Mouse (Mus musculus) layer of hippocampus, postnatal 10 days (tissue): ENCODE results near the gene Dcst2. TPM values are rescaled to one million over a fixed set of nuclear protein-coding genes. Genes with fewer than 3 reads are reported as not detected.

ENCODE experiments used
- DNase-seq, 2 experiments: peaks; one replicate each; pipeline ENCODE4 v3.0.0; 2021; ENCODE audit warnings: low spot score in 2 of 2
- total RNA-seq, 2 experiments: library from RNA; stranded (reverse); gene quantifications; 2 replicates each; pipeline ENCODE4 v1.2.3; 2021

Dcst2 gene
- total RNA-seq, 2 experiments from 2014 or later: 0.51 to 0.71 TPM

DNA sequence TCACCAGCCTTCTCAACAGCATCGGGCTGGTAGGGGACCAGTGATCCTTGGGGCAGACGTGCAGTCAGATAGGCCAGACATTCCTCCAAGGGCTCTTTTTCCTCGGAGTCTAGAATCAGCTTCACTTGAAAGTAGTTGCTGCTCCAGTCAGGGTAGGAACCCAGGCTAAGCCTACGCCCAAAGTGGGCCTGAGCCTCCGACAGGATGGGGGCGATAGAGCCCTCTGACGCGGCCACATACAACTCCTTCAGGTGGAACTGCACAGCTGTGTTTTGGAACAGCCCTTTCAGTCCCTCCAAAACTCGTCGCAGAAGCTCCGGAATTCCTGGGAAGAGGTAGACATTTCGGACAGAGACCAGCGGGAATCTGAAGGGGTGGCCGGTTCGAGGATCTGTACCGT lies 46.7 kb downstream of the Dcst2 start:
- no peak for DNase-seq

DNA sequence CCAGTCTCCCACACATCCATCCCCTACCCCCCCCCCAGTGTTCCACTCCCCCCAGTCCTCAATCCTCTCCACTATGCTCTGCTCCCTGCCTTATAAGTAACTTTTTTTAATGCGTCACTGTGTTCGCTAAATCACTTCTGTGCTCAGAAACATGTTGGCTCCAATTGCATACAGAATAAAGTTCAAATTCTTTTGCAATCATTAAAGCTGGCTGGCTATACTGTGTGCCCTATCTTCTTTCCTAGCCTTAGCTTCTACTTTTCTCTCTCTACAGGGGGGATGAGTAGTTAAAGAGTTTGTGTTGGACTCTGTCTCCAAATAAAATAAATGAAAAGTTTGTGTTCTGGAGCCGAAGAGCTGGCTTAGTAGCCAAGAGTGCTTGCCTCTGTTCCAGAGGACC lies 47.9 kb downstream of the Dcst2 start:
- no peak for DNase-seq

DNA sequence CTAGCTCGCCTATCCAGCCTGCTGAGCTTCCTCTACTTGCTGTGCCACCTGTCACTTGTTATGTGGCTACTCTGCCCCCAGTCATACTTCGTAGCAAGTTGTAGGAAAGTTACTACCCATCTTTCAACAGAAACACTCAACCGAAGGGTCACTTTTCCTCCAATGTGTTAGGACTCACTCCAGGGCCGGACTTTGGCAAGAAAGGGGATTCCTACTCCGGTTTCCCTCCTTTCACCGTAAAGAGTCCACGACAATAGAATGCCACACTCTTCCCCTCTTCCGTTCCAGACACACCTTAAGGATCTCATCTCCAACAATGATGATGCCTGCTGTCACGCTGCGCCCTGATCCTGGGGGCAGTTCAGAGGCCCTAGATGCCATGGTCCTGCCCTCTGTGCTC lies 49.1 kb downstream of the Dcst2 start:
- DNase-seq: no peak

DNA sequence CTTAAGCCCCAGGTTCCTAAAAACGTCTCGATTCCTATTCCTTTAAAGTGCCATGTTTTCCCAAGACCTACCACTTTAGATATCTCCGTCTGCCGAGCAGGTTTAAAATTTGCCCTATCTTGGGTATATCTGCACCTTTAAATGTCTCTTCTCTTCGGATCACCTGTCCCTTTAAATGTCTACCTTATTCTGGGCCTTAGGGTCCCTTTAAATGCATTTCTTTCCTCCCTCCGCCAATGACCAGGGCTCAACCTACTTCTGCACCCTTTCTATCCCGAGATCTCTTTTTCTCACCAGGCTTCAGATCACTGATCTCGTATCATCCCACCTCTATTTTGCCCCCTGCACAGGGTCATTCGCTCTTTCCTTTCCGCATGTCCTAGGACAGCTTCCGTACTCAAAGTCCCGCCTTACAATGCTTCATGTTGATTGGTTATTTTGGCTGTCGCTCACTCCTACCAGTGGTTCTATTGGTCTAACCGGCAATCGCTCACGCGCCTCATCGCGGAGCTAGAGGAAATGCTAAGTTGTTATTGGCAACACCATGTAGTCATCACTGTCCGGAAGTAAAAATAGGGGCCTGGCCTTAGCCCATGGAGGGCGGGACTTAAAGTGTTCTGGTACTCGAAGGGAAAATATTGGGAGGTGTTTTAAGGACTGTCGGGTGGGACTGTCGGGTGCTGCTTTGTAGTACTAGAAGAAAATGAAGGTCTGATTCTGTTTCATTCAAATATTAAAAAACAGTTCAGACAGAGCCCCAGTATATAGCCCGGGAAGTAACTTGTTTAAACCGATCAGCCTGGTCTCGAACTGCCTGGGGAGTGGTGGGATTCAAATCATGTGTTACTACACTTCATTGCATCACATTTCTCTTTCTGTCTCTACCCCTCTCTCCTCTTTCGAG lies 50.0 kb downstream of the Dcst2 start, which contains the start of gene Flad1:
TSS of gene Flad1 (minus strand) at position 381 of the 904 bp plus-strand sequence.
- DNase-seq: peak; percentile 100

DNA sequence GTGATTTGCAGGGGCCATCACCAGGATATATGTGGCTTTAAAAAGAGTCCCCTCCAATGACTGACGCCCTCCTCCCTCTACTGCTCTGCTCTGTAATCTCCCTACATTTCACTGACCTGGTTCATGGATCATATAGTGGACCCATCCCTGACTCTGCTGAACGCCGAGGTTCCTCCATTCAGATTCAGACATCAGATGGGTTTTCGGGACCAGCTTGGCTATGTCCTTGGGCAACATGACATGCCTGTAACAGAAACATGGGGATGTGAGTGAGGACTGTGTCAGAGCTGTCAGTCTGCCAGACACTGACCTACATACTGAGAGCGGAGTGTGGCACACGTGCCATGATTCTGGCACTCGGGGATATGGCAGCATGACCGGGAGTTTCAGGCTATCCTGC lies 54.4 kb downstream of the Dcst2 start:
- no peak for DNase-seq

DNA sequence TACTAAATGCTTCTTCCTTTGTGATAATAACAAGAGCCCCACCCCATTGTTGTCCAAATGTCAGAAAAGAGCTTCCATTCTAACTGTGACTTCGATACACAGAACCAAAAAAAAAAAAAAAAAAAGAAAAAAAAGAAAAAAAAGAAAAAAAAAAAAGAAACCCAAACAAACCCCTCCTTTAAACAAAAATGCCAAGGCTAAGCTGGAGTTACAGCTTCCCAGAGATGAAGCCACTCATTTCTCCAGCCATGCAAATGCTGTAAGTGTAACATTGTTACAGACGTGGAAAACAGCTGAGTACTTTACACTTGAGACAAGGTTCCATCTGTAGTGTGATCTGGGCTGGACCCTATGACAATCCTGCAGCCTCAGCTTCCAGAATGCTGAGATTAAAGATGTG lies 55.4 kb downstream of the Dcst2 start:
- no peak for DNase-seq

DNA sequence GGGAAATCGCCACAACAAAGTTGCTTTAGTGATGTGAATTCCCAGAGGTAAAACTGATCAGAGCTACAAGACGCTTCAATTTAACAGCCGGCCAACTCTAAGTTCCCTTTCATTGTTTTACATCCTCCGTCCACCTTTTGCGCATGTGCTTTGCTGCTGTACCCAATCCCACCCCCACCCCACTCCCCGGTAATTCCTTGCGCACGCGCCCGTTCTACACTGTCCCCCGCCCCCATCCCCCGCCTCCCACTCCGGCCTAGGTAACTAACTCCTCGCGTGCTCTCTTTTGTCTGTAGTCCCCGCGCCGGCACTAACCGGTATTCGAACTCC lies 56.0 kb downstream of the Dcst2 start:
- DNase-seq: no peak

DNA sequence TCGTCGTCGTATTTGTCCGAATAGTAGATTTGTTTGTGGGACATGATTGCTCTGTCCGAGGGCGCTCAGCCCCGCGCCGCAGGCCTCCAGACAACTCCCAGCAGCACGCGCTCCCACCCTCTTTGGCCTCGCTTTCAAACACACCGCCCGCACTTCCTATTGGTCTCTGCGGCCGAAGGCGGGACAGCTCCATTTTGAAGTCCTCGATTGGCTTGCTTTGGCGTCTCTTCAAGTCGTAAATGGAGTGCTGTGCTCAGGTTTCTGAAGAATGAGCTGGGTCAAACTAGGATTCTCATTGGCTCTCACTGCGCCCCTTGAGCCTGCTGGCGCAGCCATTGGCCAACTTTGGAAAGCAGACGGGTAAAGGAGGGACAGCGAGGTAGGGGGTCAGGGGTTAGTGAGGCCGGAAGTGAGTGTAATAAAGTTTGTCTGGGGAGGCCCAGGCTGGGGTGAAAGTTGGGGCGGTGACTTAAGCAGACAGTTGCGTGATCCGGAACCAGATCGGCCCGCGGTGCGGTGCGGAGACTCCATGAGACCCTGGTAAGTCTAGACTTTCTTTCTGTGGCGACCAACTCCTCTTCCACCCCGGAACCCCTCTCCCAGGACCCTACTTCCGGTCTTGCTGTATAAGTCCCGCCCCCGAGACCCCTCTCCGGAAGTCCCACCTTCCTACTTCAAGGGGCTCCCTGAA lies 56.5 kb downstream of the Dcst2 start, which contains the start of the genes Cks1b and Shc1:
TSS of gene Cks1b (minus strand) at position 214 of the 691 bp plus-strand sequence.
TSS of gene Shc1 (plus strand) at position 274 of the 691 bp plus-strand sequence.
- DNase-seq: peak; percentile 90 to 92

DNA sequence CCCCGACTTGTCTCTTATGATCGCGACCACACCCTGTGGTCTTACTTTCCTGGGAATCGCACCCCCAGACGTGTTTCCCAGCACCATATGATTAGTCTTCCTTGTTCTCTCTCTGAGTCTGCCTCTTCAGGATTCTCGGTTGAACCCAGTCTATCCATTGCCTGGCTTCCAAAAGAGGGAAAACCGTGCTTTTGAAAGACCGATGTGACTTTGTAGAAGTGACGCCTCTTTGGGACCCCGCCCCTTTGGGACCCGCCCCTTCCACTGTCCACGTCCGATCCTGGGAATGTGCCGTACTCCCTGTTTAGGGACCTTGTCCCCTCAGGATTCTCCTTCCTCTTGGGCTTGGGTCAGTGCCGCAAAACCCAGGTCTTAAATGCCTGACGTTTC lies 57.1 kb downstream of the Dcst2 start:
- no peak for DNase-seq

DNA sequence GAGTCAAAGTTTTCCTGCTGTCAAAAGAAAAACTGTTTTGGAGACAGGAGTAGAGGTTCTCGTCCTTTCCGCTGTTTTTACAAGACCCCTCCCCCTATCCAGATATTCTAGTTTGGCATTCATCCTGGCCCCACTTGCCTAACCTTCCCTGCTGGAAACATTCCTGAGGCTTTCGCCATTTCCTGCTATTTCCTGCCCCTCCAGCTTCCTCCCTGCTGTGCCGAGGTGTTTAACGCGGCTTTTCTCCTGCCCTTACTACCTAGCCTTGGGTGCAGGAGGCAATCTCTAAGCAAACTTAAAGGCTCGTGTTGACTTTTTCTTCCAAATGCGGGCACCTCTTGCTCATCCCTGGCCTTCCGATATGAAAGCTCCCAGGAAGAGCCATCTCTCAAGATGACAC lies 57.8 kb downstream of the Dcst2 start:
- no peak for DNase-seq

DNA sequence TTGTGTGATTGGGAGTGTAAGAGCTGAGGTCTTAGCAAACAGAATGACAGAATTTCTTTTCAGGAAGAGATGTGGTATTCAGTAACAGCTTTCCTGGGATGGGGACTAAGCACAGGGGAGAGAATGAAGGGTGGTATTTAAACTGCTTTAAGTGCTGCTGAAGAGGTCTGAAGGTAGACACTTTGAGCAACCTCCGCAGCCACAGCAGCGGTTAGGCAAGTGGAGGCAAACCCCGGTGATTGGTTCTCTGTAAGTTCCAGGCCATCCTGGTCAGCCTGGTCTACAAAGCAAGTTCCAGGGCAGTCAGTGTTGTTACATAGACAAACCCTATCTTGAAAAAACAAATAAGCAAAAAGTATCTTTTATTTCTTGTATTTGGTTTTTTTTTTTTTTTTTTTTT lies 58.2 kb downstream of the Dcst2 start:
- DNase-seq: no peak

DNA sequence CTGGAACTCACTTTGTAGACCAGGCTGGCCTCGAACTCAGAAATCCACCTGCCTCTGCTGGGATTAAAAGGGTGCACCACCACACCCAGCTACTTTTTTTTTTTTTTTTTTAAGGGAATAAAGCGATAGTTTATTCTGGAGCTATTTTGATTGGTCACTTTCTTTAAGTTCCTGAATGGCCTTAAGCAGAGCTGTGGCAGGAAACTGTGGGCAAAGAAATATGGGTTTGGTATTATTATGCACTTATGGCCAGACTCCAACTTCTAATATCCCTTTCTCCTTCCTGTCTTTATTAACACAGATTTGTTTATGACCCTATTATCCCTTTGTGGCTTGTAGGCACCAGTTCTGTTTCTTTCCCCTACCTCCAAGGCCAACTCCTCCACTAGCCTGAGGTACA lies 58.6 kb downstream of the Dcst2 start:
- no peak for DNase-seq

DNA sequence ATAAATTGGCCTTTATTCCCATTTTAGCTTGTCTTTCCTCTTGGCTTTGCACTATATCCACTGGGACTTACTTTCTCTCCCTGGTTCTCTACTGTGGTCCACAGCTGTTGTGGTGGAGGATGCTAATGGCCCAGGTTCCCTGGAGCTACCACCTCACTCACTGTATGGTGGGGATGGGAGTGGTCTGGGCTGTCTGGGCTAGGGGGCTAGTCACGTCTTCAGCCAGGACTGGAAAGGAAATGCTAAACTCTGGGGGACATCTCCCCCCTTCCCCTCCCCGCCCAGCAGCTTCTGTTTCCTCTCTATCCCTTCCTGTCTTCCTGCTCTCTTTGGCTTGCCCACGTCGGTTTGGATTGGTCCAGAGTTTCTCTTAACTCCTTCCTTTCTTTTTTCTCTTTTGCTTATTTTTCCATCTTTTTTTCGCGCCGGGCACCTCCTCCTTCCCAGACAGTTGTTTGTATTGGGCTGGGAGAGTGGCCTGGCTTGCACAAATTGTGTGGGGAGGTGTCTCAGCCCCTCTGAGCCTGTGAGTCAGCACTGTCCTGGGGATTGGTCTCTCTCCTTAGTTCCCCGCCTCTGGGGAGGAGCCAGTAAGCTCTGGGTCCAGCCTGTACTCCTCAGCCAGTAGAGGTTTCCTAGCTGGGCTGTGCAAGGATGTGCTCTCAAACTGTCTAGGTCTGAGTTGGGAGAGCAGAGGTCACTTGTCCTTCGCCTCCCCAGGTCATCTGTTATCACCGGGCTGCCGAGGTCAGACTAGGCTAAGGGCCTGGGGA lies 59.4 kb downstream of the Dcst2 start:
- peak; percentile 51 to 73 for DNase-seq

DNA sequence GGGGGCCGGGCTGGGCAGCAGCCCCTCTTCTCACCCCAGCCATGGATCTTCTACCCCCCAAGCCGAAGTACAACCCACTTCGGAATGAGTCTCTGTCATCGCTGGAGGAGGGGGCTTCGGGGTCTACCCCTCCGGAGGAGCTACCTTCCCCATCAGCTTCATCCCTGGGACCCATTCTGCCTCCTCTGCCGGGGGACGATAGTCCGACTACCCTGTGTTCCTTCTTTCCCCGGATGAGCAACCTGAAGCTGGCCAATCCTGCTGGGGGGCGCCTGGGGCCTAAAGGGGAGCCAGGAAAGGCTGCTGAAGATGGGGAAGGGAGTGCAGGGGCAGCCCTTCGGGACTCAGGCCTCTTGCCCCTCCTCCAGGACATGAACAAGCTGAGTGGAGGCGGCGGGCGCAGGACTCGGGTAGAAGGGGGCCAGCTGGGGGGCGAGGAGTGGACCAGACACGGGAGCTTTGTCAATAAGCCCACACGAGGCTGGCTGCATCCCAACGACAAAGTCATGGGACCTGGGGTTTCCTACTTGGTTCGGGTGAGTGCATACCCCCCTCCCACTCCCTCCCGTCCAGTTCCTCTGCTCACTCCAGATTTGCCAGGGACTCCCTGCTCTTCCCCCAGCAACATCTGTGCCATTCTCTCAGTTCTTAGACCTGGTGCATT lies 60.2 kb downstream of the Dcst2 start:
- DNase-seq: peak in 1 of 2 experiments; percentile 27

DNA sequence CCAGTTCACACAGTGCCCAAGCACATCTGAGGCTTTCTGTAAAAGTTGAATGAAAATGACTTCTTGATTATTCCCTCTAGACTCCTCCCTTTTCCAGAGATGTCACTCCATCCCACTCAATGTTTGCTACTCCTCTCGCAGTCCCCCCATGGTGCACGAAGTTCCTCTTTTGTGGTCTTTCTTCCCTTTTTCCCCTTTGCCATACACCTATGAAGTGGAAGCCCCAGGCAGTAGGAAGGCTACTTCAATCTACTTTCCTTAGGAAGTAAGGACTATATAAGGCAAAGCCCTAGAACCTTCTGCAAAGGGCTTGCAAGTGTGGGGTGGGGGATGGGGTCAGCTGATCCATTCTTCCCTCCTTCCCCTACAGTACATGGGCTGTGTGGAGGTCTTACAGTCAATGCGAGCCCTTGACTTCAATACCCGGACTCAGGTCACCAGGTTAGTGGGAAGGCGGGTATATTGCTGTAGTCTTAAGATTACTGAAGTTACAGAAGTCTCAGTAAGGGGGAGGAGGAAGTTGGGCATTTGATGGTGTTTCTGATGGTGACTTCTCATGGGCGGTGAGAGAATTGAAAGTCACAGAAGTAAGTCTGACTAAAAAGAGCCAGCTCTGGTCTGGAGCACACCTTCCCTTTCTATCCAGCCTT lies 60.9 kb downstream of the Dcst2 start:
- DNase-seq: no peak

DNA sequence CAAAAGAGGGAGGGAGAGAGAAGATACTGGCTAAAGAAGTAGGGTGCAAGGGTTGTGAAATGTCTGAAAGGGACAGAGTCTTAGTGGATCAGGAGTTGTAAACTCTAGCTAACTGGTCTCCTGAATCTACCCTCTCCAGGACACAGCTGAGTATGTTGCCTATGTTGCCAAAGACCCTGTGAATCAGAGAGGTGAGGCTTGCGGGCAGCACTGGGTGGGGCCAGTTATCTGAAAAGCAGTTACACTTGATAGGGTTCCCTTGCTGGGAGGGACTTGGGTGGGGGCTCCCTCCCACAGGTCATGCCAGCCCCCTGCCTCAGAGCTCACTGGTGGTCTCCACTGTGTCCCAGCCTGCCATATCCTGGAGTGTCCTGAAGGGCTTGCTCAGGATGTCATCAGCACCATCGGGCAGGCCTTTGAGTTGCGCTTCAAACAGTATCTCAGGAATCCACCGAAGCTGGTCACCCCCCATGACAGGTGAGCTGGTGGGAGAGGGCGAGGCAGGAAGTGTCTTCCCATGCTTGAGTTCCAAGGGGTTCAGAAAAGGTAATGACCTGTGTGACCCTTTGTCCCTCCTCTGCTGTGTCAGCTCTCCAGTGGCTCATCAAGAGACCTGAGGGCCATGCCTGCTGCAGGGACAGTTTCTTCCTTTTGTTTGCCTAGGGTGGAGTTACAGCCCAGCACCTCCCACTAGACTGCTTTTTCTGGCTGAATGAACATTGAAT lies 62.8 kb downstream of the Dcst2 start:
- no peak for DNase-seq

DNA sequence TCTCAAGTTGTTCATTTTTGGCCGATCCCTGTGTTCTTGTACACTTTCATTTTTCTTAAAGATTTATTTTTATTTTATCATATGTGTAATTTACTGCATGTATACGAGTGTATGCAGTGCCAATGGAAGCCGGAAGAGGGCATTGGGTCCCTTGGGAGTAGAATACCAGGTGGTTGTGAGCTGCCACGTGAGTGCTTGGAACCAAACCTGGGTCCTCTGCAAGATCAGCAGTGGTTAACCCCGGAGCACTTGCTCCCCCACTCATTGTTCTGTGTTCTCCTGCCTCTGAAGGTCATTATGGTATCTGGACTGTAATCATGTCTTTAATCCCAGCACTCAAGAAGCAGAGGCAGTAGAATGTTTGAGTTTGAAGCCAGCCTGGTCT lies 63.4 kb downstream of the Dcst2 start:
- DNase-seq: no peak

DNA sequence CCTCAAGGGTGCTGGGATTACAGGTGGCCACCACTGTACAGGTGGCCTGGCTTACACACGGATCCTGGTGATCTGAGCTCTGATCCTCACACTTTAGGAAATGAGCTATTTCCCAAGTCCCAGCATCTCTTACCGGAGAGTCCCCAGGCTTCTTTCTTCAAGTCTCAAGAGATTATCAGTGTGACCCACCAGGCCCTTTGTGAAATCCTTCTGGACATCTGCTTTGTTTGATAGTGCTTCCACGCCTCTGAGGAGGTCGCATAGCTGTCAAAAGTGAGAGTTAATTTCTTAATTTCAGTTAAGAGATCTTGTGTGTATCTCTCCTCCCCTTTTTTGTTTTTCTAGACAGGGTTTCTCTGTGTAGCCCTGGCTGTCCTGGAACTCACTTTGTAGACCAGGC lies 64.1 kb downstream of the Dcst2 start:
- DNase-seq: no peak
